Mouse (Mus musculus): ENCODE data around the gene Tirap. TPM values are rescaled to one million over a fixed set of nuclear protein-coding genes. Genes with fewer than 3 reads are reported as not detected.
"Not testable (repeated sequence)": the region's sequence is repeated elsewhere in the genome, so short reads cannot be mapped to it uniquely, and the experiment has no call there.

The Tirap gene
- polyA plus RNA-seq, 1 experiment from 2014 or later = 15.4 TPM

DNA sequence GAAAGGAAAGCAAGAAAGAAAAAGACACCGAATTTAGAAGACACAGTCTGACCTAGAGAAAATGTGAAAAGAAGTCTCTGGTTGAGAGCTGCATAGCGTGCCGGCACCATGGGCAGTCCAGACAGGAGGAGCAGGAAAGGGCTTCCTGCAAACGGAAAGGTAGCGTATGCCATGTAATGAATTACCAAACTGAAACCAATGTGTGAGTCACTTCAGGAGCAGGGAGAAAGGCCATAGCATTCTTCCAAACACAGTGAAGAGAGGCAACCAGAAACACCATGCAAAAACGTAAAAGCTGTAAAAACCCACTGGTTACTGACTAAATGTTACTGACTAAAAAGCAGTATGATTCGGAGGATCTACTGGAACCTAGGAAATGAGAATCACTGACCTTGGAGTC lies 38.4 kb downstream of the Tirap start:
- H3K9ac ChIP-seq = no peak overlapping the region
- no peak for ATAC-seq (ENCODE audit: low FRiP score, low read depth)
- H3K27ac ChIP-seq = no peak overlapping the region
- no peaks in the 10 kb centered on the region for H3K9me3 ChIP-seq
- H3K36me3 ChIP-seq = peaks cover 12% of the 10 kb centered on the region; the same call in 1 of the 2 replicates
- H3K4me3 ChIP-seq = no peak overlapping the region
- H3K4me1 ChIP-seq = peaks cover 2% of the 10 kb centered on the region; the same call in 1 of the 2 replicates
- no peaks in the 10 kb centered on the region for H3K27me3 ChIP-seq
- no peak overlapping the region for H3K4me2 ChIP-seq (replicated peaks)
- WGBS = 89% methylated on average over 7 of the region's 7 CpGs

GRCm38 (mm10) chr9:35160662-35161061 lies 39.4 kb downstream of the Tirap start:
- Histone ChIP-seq H3K36me3 (peaks cover 12% of the 10 kb centered on the region; the same call in 1 of the 2 replicates), H3K27ac (no peak overlapping the region), H3K9ac (no peak overlapping the region), H3K4me1 (peaks cover 12% of the 10 kb centered on the region), H3K4me3 (no peak overlapping the region), H3K9me3 (no peaks in the 10 kb centered on the region), H3K27me3 (no peaks in the 10 kb centered on the region), H3K4me2 (replicated peaks) (no peak overlapping the region)
- ATAC-seq (ENCODE audit: low FRiP score, low read depth) = no peak
- 83% methylated on average over 2 of the region's 2 CpGs for WGBS

- H3K36me3 ChIP-seq = peaks cover 10% of the 10 kb centered on the region; the same call in 1 of the 2 replicates
- no peaks in the 10 kb centered on the region for H3K9me3 ChIP-seq
- WGBS = 79% methylated on average over 3 of the region's 3 CpGs
- peaks cover 14% of the 10 kb centered on the region for H3K4me1 ChIP-seq
- no peaks in the 10 kb centered on the region for H3K27me3 ChIP-seq
- no peak overlapping the region for H3K27ac ChIP-seq
- H3K4me3 ChIP-seq = no peak overlapping the region
- no peak overlapping the region for H3K9ac ChIP-seq
- H3K4me2 ChIP-seq (replicated peaks) = no peak overlapping the region
- ATAC-seq (ENCODE audit: low FRiP score, low read depth) = no peak
Measured at GRCm38 (mm10) chr9:35158477-35158876, 41.6 kb downstream of the Tirap start.

DNA sequence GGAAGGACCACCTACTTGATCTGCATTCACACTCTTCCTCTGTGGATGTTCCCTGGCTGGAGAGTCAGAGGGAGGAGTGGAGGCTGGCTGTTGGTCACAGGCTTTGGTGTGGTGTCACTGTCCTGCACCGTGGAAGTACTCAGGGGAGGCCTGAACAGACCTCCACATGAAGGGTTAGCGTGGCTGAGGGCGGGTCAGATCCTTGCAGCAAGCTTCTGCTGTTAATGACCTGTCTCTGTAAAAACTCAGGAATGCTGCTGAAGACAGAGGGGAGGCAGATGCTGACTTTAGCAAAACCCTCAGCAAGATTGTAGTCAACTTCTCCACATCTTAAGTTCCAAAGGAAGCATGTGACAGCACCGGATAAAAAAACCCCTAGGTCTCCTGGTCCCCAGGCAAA lies 43.2 kb downstream of the Tirap start:
- Histone ChIP-seq H3K4me1 (peaks cover 14% of the 10 kb centered on the region), H3K4me3 (no peak overlapping the region), H3K27ac (peak overlapping the region; percentile 65; the same call in 1 of the 2 replicates), H3K9me3 (no peaks in the 10 kb centered on the region), H3K36me3 (0 out of 2 replicates have a peak, but pooled peaks cover under 1% of the 10 kb centered on the region), H3K27me3 (no peaks in the 10 kb centered on the region), H3K4me2 (replicated peaks) (no peak overlapping the region), H3K9ac (no peak overlapping the region)
- no peak for ATAC-seq (ENCODE audit: low FRiP score, low read depth)
- 57% methylated on average over 4 of the region's 4 CpGs for WGBS

- Histone ChIP-seq H3K4me2 (replicated peaks) (no peak overlapping the region), H3K27ac (peak overlapping the region; percentile 65; the same call in 1 of the 2 replicates), H3K36me3 (no peaks in the 10 kb centered on the region), H3K9me3 (no peaks in the 10 kb centered on the region), H3K27me3 (no peaks in the 10 kb centered on the region), H3K9ac (no peak overlapping the region), H3K4me1 (peaks cover 14% of the 10 kb centered on the region), H3K4me3 (no peak overlapping the region)
- ATAC-seq (ENCODE audit: low FRiP score, low read depth) = peak; percentile 59
- 81% methylated on average over 5 of the region's 5 CpGs for WGBS
Measured at GRCm38 (mm10) chr9:35156002-35156710, 43.9 kb downstream of the Tirap start.

DNA sequence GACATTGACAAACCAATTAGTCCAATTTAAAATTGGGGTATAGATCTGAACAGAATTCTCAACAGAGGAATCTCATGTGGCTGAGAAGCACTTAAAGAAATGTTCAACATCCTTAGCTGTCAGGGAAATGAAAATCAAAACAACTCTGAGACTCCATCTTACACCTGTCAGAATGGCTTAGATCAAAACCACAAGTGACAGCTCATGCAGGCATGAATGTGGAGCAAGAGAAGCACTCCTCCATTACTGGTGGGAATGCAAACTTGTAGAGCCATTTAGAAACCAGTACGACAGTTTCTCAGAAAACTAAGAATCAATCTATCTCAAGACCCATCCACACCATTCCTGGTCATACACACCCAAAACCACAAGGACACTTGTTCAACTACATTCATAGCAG lies 47.2 kb downstream of the Tirap start:
- no peak overlapping the region for H3K9ac ChIP-seq
- peaks cover 19% of the 10 kb centered on the region for H3K4me1 ChIP-seq
- no peak overlapping the region for H3K27ac ChIP-seq
- H3K9me3 ChIP-seq = no peaks in the 10 kb centered on the region
- H3K27me3 ChIP-seq = no peaks in the 10 kb centered on the region
- no peaks in the 10 kb centered on the region for H3K36me3 ChIP-seq
- no peak for ATAC-seq (ENCODE audit: low FRiP score, low read depth)
- WGBS = 93% methylated on average over 1 of the region's 1 CpGs
- no peak overlapping the region for H3K4me3 ChIP-seq
- no peak overlapping the region for H3K4me2 ChIP-seq (replicated peaks)

DNA sequence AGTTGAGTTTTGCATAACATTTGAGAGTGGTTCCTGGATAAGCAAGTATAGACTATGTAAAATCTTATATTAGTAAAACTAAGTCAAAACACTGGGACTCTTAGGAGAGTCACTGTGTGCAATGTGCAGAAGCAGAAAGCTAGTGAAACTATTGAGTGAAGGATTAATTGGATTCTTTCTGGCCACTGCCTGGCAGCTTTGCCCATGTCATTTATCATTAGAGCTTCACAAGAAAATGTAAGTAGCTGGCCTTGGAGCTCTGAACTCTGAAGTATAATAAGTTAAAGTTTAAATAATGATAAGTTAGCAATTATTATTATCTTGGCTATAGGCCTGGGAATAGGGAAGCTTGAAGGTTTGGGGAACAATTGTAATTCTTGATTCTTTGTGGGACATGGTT lies 51.3 kb downstream of the Tirap start:
- H3K4me2 ChIP-seq (replicated peaks); H3K36me3 ChIP-seq; ATAC-seq (ENCODE audit: low FRiP score, low read depth); H3K27ac ChIP-seq; H3K9ac ChIP-seq; H3K9me3 ChIP-seq; H3K27me3 ChIP-seq; H3K4me1 ChIP-seq; H3K4me3 ChIP-seq: not testable (repeated sequence)

DNA sequence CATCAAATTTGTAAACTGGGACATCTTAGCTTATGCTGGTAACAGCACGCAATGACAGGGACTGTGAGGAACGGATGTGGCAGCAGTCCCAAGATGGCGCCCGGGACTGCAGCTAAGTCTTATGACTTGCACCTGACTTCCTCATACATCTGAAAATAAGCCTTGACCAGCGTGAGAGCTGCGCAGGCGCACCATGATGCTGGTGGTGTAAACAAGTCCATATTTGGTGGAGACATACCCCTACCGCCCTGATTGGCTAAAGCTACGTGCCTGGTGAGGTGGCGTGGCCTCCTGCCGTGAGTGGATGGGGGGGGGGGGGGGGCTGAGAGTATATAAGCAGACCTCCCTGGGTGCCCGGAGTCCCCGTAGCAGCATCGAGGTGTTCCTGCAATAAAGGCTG lies 52.8 kb downstream of the Tirap start:
- not testable (repeated sequence) for H3K9me3 ChIP-seq; H3K27ac ChIP-seq; H3K4me2 ChIP-seq (replicated peaks); H3K4me3 ChIP-seq; H3K9ac ChIP-seq; H3K27me3 ChIP-seq; H3K4me1 ChIP-seq; ATAC-seq (ENCODE audit: low FRiP score, low read depth); H3K36me3 ChIP-seq
- WGBS = 96% methylated on average over 14 of the region's 14 CpGs

GRCm38 (mm10) chr9:35145829-35146228 lies 54.3 kb downstream of the Tirap start:
- no peak for ATAC-seq (ENCODE audit: low FRiP score, low read depth)
- 75% methylated on average over 1 of the region's 1 CpGs for WGBS
- H3K27me3 ChIP-seq = no peaks in the 10 kb centered on the region

DNA sequence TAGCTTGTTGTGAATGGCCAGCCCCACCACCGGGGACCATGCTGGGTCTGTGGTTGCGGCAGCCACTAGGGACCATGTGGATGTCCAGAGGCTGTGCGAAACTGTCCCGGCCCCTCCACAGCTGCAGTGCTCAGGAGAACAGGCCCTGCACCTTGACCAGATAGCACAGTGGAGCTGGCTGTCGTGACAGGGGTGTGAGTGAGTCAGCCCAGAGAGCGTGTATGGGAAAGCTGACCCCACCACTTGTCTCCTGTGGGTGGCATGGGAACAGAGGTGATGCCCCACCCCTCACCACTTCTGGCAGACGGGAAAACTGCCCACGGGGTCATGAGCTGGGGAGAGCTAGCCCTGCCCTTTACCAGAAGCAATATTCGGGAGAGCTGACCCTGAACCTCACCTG lies 55.0 kb downstream of the Tirap start:
- no peak overlapping the region for H3K9ac ChIP-seq

More at GRCm38 (mm10) chr9:35145829-35146228, 54.3 kb downstream of the Tirap start:
- H3K27ac ChIP-seq = no peak overlapping the region
- H3K4me2 ChIP-seq (replicated peaks) = no peak overlapping the region
- H3K9ac ChIP-seq = no peak overlapping the region
- H3K4me3 ChIP-seq = no peak overlapping the region
- no peaks in the 10 kb centered on the region for H3K36me3 ChIP-seq
- peaks cover 5% of the 10 kb centered on the region; the same call in 1 of the 2 replicates for H3K4me1 ChIP-seq
- H3K9me3 ChIP-seq = no peaks in the 10 kb centered on the region

DNA sequence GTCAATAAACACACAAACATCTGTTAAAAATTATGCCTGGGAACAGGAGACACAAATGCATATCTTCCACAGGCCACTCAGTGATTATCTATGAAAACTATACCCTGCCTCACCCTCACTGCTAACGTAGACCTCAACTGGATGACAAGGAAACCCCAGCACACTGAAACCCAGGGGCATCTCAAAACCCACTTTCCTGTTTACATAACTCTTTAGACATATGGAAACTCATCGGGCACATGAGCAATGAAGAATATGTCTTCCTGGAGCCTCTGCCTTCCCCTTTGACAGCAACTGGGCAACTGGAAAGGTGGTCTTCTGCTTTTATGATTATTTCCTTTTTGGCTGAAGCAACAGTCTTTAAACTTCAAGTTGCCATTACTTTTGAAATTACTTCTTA lies 57.9 kb downstream of the Tirap start:
- Histone ChIP-seq H3K4me1 (peaks cover 7% of the 10 kb centered on the region), H3K9ac (no peak overlapping the region), H3K27me3 (no peaks in the 10 kb centered on the region), H3K27ac (no peak overlapping the region), H3K36me3 (no peaks in the 10 kb centered on the region), H3K9me3 (no peaks in the 10 kb centered on the region), H3K4me2 (replicated peaks) (no peak overlapping the region), H3K4me3 (no peak overlapping the region)
- WGBS = 91% methylated on average over 2 of the region's 2 CpGs
- no peak for ATAC-seq (ENCODE audit: low FRiP score, low read depth)

More for the DNA sequence above, 55.0 kb downstream of the Tirap start:
- ATAC-seq (ENCODE audit: low FRiP score, low read depth) = no peak
- no peak overlapping the region for H3K27ac ChIP-seq
- peaks cover 5% of the 10 kb centered on the region for H3K4me1 ChIP-seq
- H3K27me3 ChIP-seq = no peaks in the 10 kb centered on the region
- no peak overlapping the region for H3K4me3 ChIP-seq
- no peaks in the 10 kb centered on the region for H3K9me3 ChIP-seq
- no peak overlapping the region for H3K4me2 ChIP-seq (replicated peaks)
- no peaks in the 10 kb centered on the region for H3K36me3 ChIP-seq
- WGBS = 88% methylated on average over 9 of the region's 9 CpGs

GRCm38 (mm10) chr9:35139231-35139744 lies 60.8 kb downstream of the Tirap start:
- ATAC-seq (ENCODE audit: low FRiP score, low read depth) = no peak
- no peak overlapping the region for H3K4me3 ChIP-seq
- H3K9me3 ChIP-seq = no peaks in the 10 kb centered on the region
- no peak overlapping the region for H3K9ac ChIP-seq
- H3K36me3 ChIP-seq = 0 out of 2 replicates have a peak, but pooled peaks cover 10% of the 10 kb centered on the region
- WGBS = 70% methylated on average over 5 of the region's 5 CpGs
- H3K4me2 ChIP-seq (replicated peaks) = no peak overlapping the region
- H3K27ac ChIP-seq = no peak overlapping the region
- H3K27me3 ChIP-seq = no peaks in the 10 kb centered on the region
- H3K4me1 ChIP-seq = peaks cover 11% of the 10 kb centered on the region

GRCm38 (mm10) chr9:35138029-35138428 lies 62.1 kb downstream of the Tirap start:
- H3K27me3 ChIP-seq = no peaks in the 10 kb centered on the region
- no peaks in the 10 kb centered on the region for H3K9me3 ChIP-seq
- 0 out of 2 replicates have a peak, but pooled peaks cover 10% of the 10 kb centered on the region for H3K36me3 ChIP-seq
- no peak overlapping the region for H3K9ac ChIP-seq
- peaks cover 11% of the 10 kb centered on the region for H3K4me1 ChIP-seq
- no peak for ATAC-seq (ENCODE audit: low FRiP score, low read depth)
- no peak overlapping the region for H3K27ac ChIP-seq
- 54% methylated on average over 7 of the region's 7 CpGs for WGBS
- no peak overlapping the region for H3K4me3 ChIP-seq
- H3K4me2 ChIP-seq (replicated peaks) = no peak overlapping the region

Data from limb, embryonic 13.5 days (tissue).